Mouse (Mus musculus) yolk sac, embryonic 10.5 days (tissue): ENCODE measurements at regions not wholly inside any gene's neighbourhood (a gene's known extent, or its start where the extent isn't known, plus 50 kb on each side); places are given as distances from the start of the nearest gene placed in this dataset.

Experiments used
- DNase-seq: peaks from one replicate; pipeline ENCODE4 v3.0.0-alpha.2; 2017; ENCODE audit warnings: low spot score

GRCm38 (mm10) chr13:73405720-73406629, 61.0 kb upstream of the Lpcat1 start:
- peak; percentile 51 for DNase-seq

- DNase-seq, result no peak
Observed at GRCm38 (mm10) chr13:73400921-73401320, 66.1 kb upstream of the Lpcat1 start.

GRCm38 (mm10) chr13:73397033-73397432, 68.7 kb upstream of the Ndufs6 start:
- no peak for DNase-seq

- DNase-seq, result no peak
Observed at GRCm38 (mm10) chr13:73395856-73396255, 67.5 kb upstream of the Ndufs6 start.

- no peak for DNase-seq
Observed at GRCm38 (mm10) chr13:73389051-73389450, 60.7 kb upstream of the Ndufs6 start.

- peak; percentile 4 for DNase-seq
Observed at GRCm38 (mm10) chr13:73383585-73383984, 55.2 kb upstream of the Ndufs6 start.
